Mouse (Mus musculus) mesoderm, embryonic 11.5 days (tissue): ENCODE data around the gene C130050O18Rik.
"Not testable (repeated sequence)": the region's sequence is repeated elsewhere in the genome, so short reads cannot be mapped to it uniquely, and the experiment has no call there.

Experiments used
- DNase-seq: peaks from one replicate; pipeline ENCODE4 v3.0.0-alpha.2; 2012; ENCODE audit warnings: low read depth, low spot score

The C130050O18Rik gene

DNA sequence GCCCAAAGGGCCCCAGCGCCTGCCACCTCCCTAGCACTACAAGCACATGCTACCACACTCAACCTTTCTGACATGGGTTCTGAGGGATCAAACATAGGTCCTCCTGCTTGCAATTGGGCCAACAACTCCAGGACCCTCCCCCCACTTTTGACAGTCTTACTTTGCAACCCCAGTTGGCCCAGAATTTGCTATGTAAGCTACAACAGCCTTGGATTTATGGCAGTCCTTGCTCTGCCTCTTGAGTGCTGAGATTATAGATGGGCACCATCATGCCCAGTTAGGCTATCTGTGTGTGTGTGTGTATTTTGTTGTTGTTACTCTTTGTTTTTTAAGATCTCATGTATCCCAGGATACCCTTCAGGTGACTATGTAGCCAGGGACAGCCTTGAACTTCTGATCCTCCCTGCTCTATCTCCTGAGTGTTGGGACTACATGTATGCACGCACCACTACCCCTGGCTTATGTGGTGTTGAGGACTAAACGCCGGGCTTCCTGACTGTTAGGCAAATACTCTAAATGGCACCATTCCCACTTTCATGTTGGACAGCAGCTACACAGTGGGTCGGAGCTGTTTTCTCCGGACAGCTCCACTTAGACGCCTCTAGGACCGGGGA is 25.2 kb upstream of the C130050O18Rik start:
- DNase-seq, result no peak

DNA sequence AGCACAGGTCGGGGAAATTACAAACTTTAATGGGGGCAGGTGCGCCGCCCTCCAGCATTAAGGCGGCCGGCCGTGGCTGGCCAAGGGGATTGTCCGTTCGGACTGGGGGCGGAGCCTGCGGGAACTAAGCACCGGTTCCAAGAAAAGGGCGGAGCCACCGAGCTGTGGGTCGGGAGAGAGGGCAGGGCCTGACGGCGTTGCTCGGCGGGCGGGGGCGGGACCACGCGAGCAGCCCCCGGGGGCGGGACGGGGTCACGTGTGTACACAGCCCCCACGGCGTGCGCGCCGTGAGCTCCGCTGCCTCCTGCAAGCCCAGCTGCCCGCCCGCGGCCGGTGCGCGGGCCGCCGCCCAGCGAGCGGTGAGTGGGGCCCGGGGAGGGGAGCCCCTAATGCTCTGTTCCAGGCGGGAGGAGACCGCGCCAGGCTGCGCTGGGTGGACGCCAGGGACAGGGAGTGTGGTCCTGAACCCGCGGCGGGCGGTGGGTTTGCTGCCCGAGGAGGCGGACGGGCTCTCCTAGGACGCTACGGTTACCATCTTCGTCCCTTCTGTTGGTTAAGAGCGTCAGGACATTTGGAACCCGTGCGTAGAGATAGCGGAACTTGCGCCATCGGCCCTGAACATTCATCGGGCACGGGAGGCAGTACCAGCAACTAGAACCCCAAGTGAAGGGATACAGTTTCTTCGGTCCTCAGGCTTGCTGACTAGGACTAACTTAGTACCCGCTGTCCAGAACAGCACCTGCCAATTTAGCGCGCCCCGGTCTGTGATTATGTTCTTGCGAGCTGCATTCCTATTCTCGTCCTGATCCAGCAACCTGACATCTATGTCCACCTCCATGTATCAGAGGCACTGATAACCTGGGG is 24.5 kb upstream of the C130050O18Rik start:
- peak; percentile 89 for DNase-seq

DNA sequence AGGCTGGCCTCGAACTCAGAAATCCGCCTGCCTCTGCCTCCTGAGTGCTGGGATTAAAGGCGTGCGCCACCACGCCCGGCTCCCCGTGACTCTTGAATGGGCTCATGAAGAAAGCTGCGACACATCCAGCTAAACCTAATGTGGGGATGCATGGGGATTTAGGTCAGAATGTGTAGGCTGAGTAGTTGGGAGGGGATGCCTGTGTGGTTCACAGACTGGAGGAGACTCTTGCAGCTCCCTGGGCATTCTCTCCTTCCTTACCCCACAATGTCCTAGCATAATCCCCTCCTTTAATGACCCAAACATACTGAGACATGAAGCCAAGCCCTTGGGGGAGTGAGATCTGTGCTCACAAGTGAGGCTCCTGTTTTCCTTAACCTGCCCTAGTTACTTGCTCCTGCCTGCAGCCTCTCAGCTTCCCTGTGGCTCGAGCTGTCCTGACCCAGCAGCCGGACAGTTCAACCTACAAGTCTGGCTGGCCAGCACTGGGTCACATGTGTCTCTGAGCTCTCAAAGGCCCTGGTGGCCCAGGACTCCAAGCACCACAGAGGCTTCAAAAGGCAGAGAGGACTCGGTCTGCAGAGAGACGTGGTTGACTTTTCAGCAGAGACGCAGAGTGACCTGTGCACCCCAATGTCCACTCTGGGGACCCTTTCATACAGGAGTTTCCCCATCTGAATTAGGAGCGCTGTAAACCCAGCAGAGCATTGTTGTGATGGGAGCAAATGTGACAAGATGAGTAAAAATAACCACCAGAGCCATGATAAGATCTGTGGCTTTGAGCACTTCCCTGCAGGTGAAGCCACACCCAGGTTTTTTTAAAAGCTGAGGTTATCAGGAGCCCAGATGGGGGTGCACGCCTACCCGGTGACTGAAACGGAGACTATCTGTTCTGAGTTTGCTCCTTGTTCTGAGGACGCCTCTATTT is 23.2 kb upstream of the C130050O18Rik start:
- DNase-seq, result no peak

DNA sequence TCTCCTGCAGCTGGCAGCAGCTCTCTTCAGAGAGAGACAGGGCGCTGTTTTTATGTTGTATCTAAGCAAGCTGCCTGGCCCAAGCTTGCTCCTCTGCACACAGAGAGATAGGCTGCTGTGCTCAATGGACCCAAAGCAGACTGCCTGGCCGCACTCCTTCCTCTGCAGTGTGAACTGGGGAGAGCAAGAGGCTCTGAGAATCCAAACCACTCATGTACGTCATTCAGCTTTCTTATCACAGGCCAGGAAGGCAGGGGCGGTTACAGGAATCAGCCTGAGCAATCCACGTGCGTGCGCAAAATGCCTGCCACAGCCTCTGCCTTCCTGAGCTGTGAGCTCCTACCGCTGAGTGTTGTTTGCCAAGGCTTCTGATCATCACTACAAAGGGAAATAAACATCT is 22.3 kb upstream of the C130050O18Rik start:
- no peak for DNase-seq

DNA sequence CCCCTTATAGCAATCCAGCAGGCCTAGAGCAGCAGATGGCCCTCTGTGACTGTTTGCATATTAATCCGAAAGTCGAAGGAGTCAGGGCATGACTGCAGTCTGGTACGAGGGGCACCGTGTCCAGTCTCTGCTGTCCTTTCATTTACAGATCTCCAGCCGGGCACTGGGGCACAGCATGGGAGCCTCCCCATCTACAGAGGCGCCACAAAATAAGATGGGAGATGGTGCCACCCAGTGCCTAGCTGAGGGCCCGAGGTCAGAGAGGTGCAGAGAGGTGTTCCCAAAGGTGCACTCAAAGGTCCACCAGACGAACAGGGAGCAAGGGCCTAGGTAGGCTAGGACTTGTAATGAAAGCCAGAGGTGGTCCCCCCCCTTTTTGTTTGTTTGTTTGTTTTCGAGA is 21.8 kb upstream of the C130050O18Rik start:
- DNase-seq, result no peak

DNA sequence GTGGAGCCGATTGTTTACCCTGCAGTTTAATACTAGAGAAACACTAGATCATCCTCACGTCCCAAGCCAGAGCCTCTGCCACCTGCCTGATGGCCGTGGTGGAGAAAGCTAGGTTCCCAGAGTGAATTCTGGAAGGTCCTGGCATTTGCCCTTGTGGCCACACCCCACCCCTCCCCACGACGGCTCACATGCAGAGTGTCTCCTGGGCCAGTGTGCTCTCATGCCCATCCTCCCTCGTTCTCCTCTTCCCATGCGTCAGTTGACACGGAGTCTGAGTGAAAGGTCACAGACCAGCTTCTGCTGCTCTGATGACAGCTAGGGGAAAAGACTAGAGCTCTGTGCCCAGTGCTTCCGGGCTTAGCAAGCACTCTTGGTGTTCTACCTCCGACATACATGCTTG is 20.5 kb upstream of the C130050O18Rik start:
- DNase-seq, result no peak

DNA sequence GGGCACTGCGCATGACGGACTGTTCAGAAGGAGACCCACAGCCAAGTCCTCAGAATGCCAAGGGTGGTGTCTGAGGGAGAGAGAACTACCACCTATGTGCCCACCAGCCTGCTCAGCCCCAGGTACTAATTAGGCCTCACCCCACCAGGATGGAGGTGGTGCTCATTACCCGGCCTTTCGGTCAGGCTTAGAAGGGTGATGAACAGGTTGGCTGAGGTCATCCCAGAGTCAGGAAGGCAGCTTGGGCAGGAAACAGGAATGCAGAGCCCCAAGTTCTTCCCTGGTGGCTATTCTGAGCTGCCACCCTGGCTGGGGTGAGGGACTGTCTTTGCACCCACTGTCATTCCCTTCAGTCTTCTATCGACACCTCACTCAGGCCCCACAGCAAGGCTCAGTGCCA is 19.0 kb upstream of the C130050O18Rik start:
- DNase-seq, result no peak

DNA sequence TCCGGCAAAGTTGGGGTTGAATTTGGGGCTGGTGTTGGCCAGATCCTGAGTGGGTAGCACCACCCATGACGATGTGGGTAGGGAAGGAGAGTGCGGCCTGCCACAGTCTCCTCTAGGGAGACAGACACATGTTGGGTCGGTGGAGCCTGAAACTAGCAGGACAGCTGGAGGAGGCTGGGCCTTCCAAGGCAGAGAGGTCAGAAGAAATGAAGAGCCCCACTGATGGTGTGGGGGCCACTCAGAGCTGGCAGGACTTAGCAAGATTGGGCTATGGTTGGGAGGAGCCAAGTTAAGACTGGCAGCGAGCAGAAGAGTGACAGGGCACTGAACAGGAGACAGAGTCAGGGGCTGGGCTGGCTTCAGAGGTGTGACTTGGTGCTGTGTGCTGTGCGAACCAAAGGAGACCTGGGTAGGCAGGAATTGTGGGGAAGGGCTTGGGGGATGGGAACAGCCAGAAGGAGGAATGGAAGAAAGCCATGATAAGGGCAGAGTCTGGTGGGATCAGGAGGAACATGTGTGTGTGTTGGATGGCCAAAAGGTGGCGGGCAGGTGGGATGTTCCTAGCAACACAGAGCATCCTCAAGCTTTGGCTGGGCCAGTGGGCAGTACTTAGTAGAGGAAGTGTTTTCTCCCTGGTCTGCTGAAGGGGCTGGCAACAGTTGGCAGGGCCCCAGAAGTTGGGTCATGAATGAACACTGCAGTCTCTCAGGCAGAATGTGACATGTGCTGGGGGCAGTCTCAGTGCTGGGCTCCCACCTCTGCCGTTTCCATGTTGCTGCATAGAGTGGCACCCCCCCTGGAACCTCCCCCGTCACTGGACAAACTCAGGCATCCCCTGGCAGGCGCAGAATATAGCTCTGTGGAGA is 17.5 kb upstream of the C130050O18Rik start:
- no peak for DNase-seq

DNA sequence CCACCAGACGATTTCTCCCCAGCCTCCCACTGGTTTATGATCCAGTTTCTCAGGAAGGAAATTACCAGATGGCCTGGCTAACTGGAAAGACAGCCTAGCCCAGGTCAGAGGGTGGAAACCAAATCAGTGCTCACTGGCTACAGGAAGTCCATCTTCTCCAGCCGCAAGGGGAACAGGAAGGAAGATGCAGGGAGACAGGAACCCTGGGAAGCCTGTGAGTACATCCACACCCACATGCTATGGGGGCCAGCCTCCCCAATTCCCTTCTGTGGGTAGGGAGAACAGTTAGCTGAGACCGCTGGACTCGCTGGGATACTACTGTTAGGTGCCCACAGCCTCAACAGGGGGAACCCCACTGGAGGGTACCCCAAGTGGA is 16.9 kb upstream of the C130050O18Rik start:
- DNase-seq, result no peak

DNA sequence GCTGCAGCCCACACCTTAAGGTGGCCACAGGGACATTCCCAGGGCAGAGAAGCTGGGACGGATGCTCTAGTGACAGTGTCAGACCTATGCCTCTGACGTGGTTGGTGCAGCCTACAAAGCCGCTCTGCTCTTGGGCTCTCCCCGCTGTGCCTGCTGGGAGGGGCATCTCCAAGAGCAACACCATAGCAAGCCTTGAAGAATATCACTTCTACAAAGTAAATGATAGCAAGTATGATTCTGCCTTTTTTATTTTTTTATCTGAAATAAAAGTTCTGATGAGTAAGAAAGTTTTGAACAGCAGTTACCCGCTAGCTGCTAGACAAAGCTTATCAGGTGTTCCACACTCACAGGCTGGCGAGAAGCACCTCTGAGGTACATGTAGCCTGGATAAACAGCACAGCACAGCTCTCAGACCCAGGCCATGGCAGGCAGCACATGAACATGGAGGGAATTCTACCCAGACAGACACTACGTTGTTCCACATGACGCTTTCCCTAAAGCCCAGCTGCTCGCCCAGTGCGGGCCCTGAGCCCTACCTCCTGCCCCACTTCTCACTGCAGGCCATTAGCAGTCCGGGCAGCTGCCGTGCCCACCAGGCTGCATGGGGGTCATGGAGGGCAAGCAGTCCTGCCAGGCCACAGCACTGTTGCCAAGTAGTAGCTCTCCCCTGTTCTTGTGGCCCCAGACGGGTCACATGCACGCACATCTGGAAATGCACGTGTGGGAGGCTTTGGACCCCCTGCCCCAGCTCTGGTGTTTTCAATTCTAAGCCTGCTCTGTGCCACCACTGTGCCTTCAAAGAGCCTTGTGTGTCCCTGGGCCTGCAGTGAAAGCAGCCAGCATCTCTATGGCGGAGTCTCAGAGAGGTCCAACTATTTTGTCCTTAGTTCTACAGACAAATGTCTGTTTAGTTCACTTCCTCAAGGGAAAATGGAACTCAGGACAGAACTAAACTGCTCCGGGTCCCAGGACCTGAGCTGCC is 16.1 kb upstream of the C130050O18Rik start:
- DNase-seq, result no peak

DNA sequence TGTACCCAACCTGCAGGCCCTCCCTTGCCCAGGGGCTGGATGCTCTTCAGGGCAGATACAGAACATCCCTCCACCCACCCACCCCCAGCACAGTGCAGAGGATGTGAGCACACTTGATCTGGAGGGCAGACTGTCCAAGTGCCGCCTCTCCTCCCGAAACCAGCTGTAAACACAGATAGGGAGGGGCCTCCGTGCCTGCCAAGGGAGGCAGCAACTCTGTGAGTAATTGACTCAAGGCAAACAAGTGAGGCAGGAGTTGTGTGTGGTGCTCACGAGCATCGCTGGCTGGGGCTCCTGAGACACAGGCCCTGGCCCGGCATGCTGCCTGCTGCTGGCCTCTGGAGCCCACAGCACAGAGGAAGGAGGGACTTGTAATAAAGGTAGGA is 15.4 kb upstream of the C130050O18Rik start:
- DNase-seq, result peak; percentile 26

DNA sequence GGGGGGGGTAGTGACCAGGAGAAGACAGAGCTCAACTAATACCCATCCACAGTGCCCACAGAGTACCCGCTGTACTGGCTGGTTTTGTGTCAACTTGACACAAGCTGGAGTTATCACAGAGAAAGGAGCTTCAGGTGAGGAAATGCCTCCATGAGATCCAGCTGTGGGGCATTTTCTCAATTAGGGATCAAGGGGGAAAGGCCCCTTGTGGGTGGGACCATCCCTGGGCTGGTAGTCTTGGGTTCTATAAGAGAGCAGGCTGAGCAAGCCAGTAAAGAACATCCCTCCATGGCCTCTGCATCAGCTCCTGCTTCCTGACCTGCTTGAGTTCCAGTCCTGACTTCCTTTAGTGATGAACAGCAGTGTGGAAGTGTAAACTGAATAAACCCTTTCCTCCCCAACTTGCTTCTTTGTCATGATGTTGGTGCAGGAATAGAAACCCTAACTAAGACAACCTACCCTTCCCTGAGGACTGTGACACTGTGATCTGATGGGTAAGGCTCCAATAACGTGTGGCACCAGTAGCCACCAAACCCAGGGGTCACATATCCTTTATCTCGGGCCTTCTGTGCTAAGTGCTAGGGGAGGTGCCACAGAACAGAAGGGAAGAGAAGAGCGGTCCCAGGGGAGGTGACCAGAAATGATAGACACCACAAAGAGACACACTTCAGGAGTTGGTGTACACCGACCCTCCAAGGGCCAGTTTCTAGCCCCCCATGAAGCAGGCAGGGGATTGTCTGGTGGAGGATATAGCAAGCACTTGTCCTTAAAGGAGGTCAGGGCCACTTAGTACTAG is 14.6 kb upstream of the C130050O18Rik start:
- not testable (repeated sequence) for DNase-seq

DNA sequence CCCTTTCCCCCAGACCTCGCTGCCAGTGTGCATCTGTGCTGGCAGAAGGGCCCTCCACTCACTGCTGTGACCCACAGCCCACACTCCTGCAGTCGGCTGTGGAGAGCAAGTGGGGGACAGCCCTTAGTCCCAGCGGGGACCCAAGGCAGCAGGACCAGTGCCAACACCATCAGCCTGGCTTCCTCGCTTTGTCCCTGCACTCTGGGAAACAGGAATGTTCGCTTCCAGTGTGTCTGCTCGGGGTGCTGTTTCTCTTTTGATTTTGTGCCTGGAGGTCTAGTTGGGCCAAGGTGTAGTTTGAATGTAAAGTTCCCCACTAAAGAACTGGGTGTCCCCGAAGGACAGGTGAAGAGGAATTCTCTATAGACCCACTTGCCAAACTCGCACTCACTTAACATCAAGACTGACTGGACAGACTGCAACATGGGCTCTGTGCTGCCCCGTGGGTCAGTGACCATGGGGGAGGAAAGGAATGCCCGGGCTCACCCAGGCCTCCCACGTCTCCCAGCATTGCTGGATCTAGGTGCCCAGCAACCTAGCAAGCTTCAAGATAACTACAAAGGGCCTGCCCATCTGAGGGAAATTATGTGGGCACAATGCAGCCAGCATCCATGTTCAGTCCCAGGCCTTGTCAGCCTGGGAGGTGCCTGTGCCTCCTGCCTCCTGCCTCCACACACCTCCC is 13.6 kb upstream of the C130050O18Rik start:
- DNase-seq, result no peak

DNA sequence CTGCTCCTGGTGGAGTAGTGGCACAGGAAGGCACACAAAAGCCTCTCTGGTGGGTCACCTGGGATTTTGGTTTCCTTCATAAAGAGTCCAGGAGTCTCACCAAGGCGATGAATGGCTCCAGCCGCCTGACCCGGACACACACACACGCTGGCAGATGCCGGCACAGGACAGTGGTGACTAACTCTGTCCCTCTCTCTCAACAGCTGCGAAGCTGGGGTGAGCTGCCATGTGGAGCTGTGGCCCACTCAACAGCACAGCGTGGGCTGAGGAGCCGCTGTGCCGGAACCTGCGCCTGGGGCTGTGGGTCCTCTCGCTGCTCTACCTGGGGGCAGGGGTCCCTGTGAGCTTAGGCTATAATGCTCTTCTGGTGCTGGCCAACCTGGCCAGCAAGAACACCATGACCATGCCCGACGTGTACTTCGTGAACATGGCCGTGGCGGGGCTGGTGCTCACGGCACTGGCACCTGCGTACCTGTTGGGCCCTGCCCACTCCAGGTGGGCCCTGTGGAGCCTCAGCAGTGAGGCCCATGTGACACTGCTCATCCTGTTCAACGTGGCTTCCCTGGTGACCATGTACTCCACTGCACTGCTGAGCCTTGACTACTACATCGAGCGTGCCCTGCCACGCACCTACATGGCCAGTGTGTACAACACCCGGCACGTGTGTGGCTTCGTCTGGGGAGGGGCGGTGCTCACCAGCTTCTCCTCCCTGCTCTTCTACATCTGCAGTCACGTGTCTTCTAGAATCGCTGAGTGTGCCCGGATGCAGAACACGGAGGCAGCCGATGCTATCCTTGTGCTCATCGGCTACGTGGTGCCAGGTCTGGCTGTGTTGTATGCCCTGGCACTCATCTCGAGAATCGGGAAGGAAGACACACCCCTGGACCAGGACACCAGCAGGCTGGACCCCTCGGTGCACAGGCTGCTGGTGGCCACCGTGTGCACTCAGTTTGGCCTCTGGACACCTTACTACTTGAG is 12.6 kb upstream of the C130050O18Rik start:
- no peak for DNase-seq

DNA sequence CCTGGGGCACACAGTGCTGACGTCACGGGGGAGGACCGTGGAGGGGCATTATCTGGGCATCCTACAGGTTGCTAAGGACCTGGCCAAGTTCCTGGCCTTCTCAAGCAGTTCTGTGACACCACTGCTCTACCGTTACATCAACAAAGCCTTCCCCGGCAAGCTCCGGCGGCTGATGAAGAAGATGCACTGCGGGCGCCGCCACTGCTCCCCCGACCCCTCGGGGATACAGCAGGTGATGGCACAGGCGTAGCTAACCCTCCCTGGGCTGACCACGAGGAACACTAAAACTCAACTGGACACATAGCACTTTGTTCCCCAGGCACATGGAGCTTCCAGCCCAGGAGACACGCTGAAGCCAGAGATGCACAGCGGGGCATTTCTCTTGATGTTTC is 11.9 kb upstream of the C130050O18Rik start:
- DNase-seq, result no peak

DNA sequence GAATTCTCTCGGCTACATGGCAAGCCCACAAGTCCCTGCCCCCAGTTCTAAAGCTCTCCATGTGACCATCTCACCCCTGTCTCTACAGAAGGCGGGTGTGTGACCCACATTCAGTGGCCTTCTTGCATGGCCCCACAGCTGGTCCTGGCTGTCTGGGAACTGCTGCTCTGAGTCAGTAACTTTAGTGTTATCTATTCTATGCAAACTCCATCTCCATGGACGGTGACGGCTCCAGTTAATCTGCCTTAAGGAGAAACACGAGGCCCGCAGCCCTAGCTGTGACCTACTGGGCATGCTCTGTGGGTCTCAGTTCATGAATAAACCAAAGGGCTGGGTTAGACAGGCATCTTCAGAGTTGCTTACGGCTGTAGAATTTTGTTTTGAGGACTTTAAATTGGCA is 10.7 kb upstream of the C130050O18Rik start:
- no peak for DNase-seq

DNA sequence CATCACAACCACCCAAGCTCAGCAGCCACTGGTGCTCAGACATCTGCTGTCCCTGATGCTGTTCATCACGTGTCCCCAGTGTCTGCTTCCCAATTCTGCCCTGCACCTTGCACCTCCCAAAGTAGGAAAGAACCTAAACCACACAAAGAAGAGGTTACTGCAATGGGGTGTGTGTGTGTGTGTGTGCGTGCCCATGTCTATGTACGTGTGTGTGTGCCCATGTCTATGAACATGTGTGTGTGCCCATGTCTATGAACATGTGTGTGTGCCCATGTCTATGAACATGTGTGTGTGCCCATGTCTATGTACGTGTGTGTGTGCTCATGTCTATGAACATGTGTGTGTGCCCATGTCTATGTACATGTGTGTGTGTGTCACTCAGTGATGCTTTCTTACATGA is 9.6 kb upstream of the C130050O18Rik start:
- no peak for DNase-seq
